Mouse (Mus musculus): ENCODE measurements at regions not wholly inside any gene's neighbourhood (a gene's known extent, or its start where the extent isn't known, plus 50 kb on each side); places are given as distances from the start of the nearest gene placed in this dataset.

- DNase-seq (ENCODE audit: low spot score) = no peak
- Histone ChIP-seq H3K27me3 (replicated peaks; ENCODE audit: control insufficient read depth, insufficient read depth, low read length) (no peaks in the 10 kb centered on the region), H3K9me3 (ENCODE audit: control insufficient read depth, low read length) (0 out of 2 replicates have a peak, but pooled peaks cover 3% of the 10 kb centered on the region), H3K27ac (ENCODE audit: low read depth) (no peak overlapping the region), H3K4me3 (ENCODE audit: low read depth, low read length) (no peak overlapping the region), H3K4me2 (ENCODE audit: low read length) (no peak overlapping the region), H3K36me3 (ENCODE audit: control insufficient read depth, insufficient read depth, low read length) (no peaks in the 10 kb centered on the region), H3K4me1 (replicated peaks; ENCODE audit: control insufficient read depth, insufficient read depth, low read length) (no peaks in the 10 kb centered on the region), H3K9ac (ENCODE audit: low read length) (no peak overlapping the region)
- 50% methylated on average over 3 of the region's 3 CpGs for WGBS
- no peak for ATAC-seq (replicated peaks; ENCODE audit: low FRiP score, low TSS enrichment, low read depth)
Observed at GRCm38 (mm10) chr9:116311364-116311763, 136.2 kb upstream of the Tgfbr2 start.

GRCm38 (mm10) chr9:116301602-116302001 is 126.4 kb upstream of the Tgfbr2 start:
- no peaks in the 10 kb centered on the region for H3K36me3 ChIP-seq (ENCODE audit: control insufficient read depth, insufficient read depth, low read length)
- no peaks in the 10 kb centered on the region for H3K9me3 ChIP-seq (ENCODE audit: control insufficient read depth, low read length)
- no peaks in the 10 kb centered on the region for H3K27me3 ChIP-seq (replicated peaks; ENCODE audit: control insufficient read depth, insufficient read depth, low read length)
- ATAC-seq (replicated peaks; ENCODE audit: low FRiP score, low TSS enrichment, low read depth) = no peak
- no peak overlapping the region for H3K9ac ChIP-seq (ENCODE audit: low read length)
- no peak overlapping the region for H3K4me2 ChIP-seq (ENCODE audit: low read length)
- 76% methylated on average over 2 of the region's 2 CpGs for WGBS
- H3K27ac ChIP-seq (ENCODE audit: low read depth) = no peak overlapping the region
- no peak for DNase-seq (ENCODE audit: low spot score)
- no peak overlapping the region for H3K4me3 ChIP-seq (ENCODE audit: low read depth, low read length)
- no peaks in the 10 kb centered on the region for H3K4me1 ChIP-seq (replicated peaks; ENCODE audit: control insufficient read depth, insufficient read depth, low read length)

- no peak overlapping the region for H3K4me3 ChIP-seq (ENCODE audit: low read depth, low read length)
- H3K9me3 ChIP-seq (ENCODE audit: control insufficient read depth, low read length) = no peaks in the 10 kb centered on the region
- H3K4me2 ChIP-seq (ENCODE audit: low read length) = no peak overlapping the region
- no peaks in the 10 kb centered on the region for H3K27me3 ChIP-seq (replicated peaks; ENCODE audit: control insufficient read depth, insufficient read depth, low read length)
- ATAC-seq (replicated peaks; ENCODE audit: low FRiP score, low TSS enrichment, low read depth) (no peak), DNase-seq (ENCODE audit: low spot score) (no peak)
- 79% methylated on average over 4 of the region's 4 CpGs for WGBS
- no peak overlapping the region for H3K9ac ChIP-seq (ENCODE audit: low read length)
- no peak overlapping the region for H3K27ac ChIP-seq (ENCODE audit: low read depth)
- no peaks in the 10 kb centered on the region for H3K36me3 ChIP-seq (ENCODE audit: control insufficient read depth, insufficient read depth, low read length)
- no peaks in the 10 kb centered on the region for H3K4me1 ChIP-seq (replicated peaks; ENCODE audit: control insufficient read depth, insufficient read depth, low read length)
Observed at GRCm38 (mm10) chr9:116298791-116299190, 123.6 kb upstream of the Tgfbr2 start.

- H3K36me3 ChIP-seq (ENCODE audit: control insufficient read depth, insufficient read depth, low read length) = no peaks in the 10 kb centered on the region
- no peak overlapping the region for H3K4me2 ChIP-seq (ENCODE audit: low read length)
- H3K4me3 ChIP-seq (ENCODE audit: low read depth, low read length) = no peak overlapping the region
- no peaks in the 10 kb centered on the region for H3K9me3 ChIP-seq (ENCODE audit: control insufficient read depth, low read length)
- no peak for DNase-seq (ENCODE audit: low spot score)
- H3K27ac ChIP-seq (ENCODE audit: low read depth) = no peak overlapping the region
- H3K4me1 ChIP-seq (replicated peaks; ENCODE audit: control insufficient read depth, insufficient read depth, low read length) = no peaks in the 10 kb centered on the region
- no peak for ATAC-seq (replicated peaks; ENCODE audit: low FRiP score, low TSS enrichment, low read depth)
- 57% methylated on average over 7 of the region's 7 CpGs for WGBS
- H3K27me3 ChIP-seq (replicated peaks; ENCODE audit: control insufficient read depth, insufficient read depth, low read length) = no peaks in the 10 kb centered on the region
- no peak overlapping the region for H3K9ac ChIP-seq (ENCODE audit: low read length)
Observed at GRCm38 (mm10) chr9:116296349-116296748, 121.2 kb upstream of the Tgfbr2 start.

GRCm38 (mm10) chr9:116294073-116294472 is 118.9 kb upstream of the Tgfbr2 start:
- H3K4me3 ChIP-seq (ENCODE audit: low read depth, low read length) = no peak overlapping the region
- H3K4me2 ChIP-seq (ENCODE audit: low read length) = no peak overlapping the region
- no peak overlapping the region for H3K27ac ChIP-seq (ENCODE audit: low read depth)
- H3K9ac ChIP-seq (ENCODE audit: low read length) = no peak overlapping the region
- 90% methylated on average over 3 of the region's 3 CpGs for WGBS
- no peaks in the 10 kb centered on the region for H3K4me1 ChIP-seq (replicated peaks; ENCODE audit: control insufficient read depth, insufficient read depth, low read length)
- no peaks in the 10 kb centered on the region for H3K36me3 ChIP-seq (ENCODE audit: control insufficient read depth, insufficient read depth, low read length)
- H3K27me3 ChIP-seq (replicated peaks; ENCODE audit: control insufficient read depth, insufficient read depth, low read length) = no peaks in the 10 kb centered on the region
- H3K9me3 ChIP-seq (ENCODE audit: control insufficient read depth, low read length) = no peaks in the 10 kb centered on the region
- ATAC-seq (replicated peaks; ENCODE audit: low FRiP score, low TSS enrichment, low read depth) (no peak), DNase-seq (ENCODE audit: low spot score) (no peak)

- no peak overlapping the region for H3K9ac ChIP-seq (ENCODE audit: low read length)
- H3K36me3 ChIP-seq (ENCODE audit: control insufficient read depth, insufficient read depth, low read length) = no peaks in the 10 kb centered on the region
- no peak overlapping the region for H3K4me2 ChIP-seq (ENCODE audit: low read length)
- H3K4me1 ChIP-seq (replicated peaks; ENCODE audit: control insufficient read depth, insufficient read depth, low read length) = no peaks in the 10 kb centered on the region
- whole genome bisulfite sequencing = 77% methylated on average over 6 of the region's 6 CpGs
- DNase-seq (ENCODE audit: low spot score) = no peak
- ATAC-seq (replicated peaks; ENCODE audit: low FRiP score, low TSS enrichment, low read depth) = no peak
- no peaks in the 10 kb centered on the region for H3K9me3 ChIP-seq (ENCODE audit: control insufficient read depth, low read length)
- no peak overlapping the region for H3K27ac ChIP-seq (ENCODE audit: low read depth)
- H3K27me3 ChIP-seq (replicated peaks; ENCODE audit: control insufficient read depth, insufficient read depth, low read length) = no peaks in the 10 kb centered on the region
- H3K4me3 ChIP-seq (ENCODE audit: low read depth, low read length) = no peak overlapping the region
Observed at GRCm38 (mm10) chr9:116293110-116293509, 118.0 kb upstream of the Tgfbr2 start.

- no peak for ATAC-seq (replicated peaks; ENCODE audit: low FRiP score, low TSS enrichment, low read depth)
- H3K9ac ChIP-seq (ENCODE audit: low read length) = no peak overlapping the region
- no peaks in the 10 kb centered on the region for H3K4me1 ChIP-seq (replicated peaks; ENCODE audit: control insufficient read depth, insufficient read depth, low read length)
- H3K4me2 ChIP-seq (ENCODE audit: low read length) = no peak overlapping the region
- no peak for DNase-seq (ENCODE audit: low spot score)
- 83% methylated on average over 3 of the region's 3 CpGs for WGBS
- H3K36me3 ChIP-seq (ENCODE audit: control insufficient read depth, insufficient read depth, low read length) = no peaks in the 10 kb centered on the region
- H3K9me3 ChIP-seq (ENCODE audit: control insufficient read depth, low read length) = no peaks in the 10 kb centered on the region
- no peak overlapping the region for H3K4me3 ChIP-seq (ENCODE audit: low read depth, low read length)
- H3K27ac ChIP-seq (ENCODE audit: low read depth) = no peak overlapping the region
- H3K27me3 ChIP-seq (replicated peaks; ENCODE audit: control insufficient read depth, insufficient read depth, low read length) = no peaks in the 10 kb centered on the region
Observed at GRCm38 (mm10) chr9:116291624-116292023, 116.5 kb upstream of the Tgfbr2 start.

- WGBS = 93% methylated on average over 1 of the region's 1 CpGs
- no peak for DNase-seq (ENCODE audit: low spot score)
- no peak for ATAC-seq (replicated peaks; ENCODE audit: low FRiP score, low TSS enrichment, low read depth)
- Histone ChIP-seq H3K4me1 (replicated peaks; ENCODE audit: control insufficient read depth, insufficient read depth, low read length) (no peaks in the 10 kb centered on the region), H3K36me3 (ENCODE audit: control insufficient read depth, insufficient read depth, low read length) (no peaks in the 10 kb centered on the region), H3K4me2 (ENCODE audit: low read length) (no peak overlapping the region), H3K27ac (ENCODE audit: low read depth) (no peak overlapping the region), H3K9me3 (ENCODE audit: control insufficient read depth, low read length) (no peaks in the 10 kb centered on the region), H3K27me3 (replicated peaks; ENCODE audit: control insufficient read depth, insufficient read depth, low read length) (no peaks in the 10 kb centered on the region), H3K9ac (ENCODE audit: low read length) (no peak overlapping the region), H3K4me3 (ENCODE audit: low read depth, low read length) (no peak overlapping the region)
Observed at GRCm38 (mm10) chr9:116290896-116291295, 115.7 kb upstream of the Tgfbr2 start.

- WGBS = 75% methylated on average over 11 of the region's 11 CpGs
- no peak overlapping the region for H3K9ac ChIP-seq (ENCODE audit: low read length)
- no peak overlapping the region for H3K27ac ChIP-seq (ENCODE audit: low read depth)
- no peaks in the 10 kb centered on the region for H3K9me3 ChIP-seq (ENCODE audit: control insufficient read depth, low read length)
- no peaks in the 10 kb centered on the region for H3K4me1 ChIP-seq (replicated peaks; ENCODE audit: control insufficient read depth, insufficient read depth, low read length)
- no peak for ATAC-seq (replicated peaks; ENCODE audit: low FRiP score, low TSS enrichment, low read depth)
- no peak overlapping the region for H3K4me2 ChIP-seq (ENCODE audit: low read length)
- no peak overlapping the region for H3K4me3 ChIP-seq (ENCODE audit: low read depth, low read length)
- no peak for DNase-seq (ENCODE audit: low spot score)
- no peaks in the 10 kb centered on the region for H3K27me3 ChIP-seq (replicated peaks; ENCODE audit: control insufficient read depth, insufficient read depth, low read length)
- H3K36me3 ChIP-seq (ENCODE audit: control insufficient read depth, insufficient read depth, low read length) = no peaks in the 10 kb centered on the region
Observed at GRCm38 (mm10) chr9:116285691-116286431, 110.7 kb upstream of the Tgfbr2 start.
